Mouse (Mus musculus): ENCODE results near the gene Epm2a. TPM values are rescaled to one million over a fixed set of nuclear protein-coding genes. Genes with fewer than 3 reads are reported as not detected.

Gene Epm2a
- polyA plus RNA-seq, 2 experiments = 0.54 to 2.0 TPM

GRCm38 (mm10) chr10:11457445-11457844, 114.2 kb downstream of the Epm2a start:
- no peak overlapping the region for H3K4me2 ChIP-seq (replicated peaks; ENCODE audit: low read depth, low read length, severe bottlenecking)
- H3K9me3 ChIP-seq (ENCODE audit: control insufficient read depth, low read length) = no peaks in the 10 kb centered on the region
- ATAC-seq (ENCODE audit: low FRiP score, low read depth) (no peak), DNase-seq (ENCODE audit: low spot score) (no peak)
- H3K9ac ChIP-seq (ENCODE audit: low read depth, low read length, severe bottlenecking) = no peak overlapping the region
- H3K4me1 ChIP-seq (ENCODE audit: control insufficient read depth, insufficient read depth, low read length) = no peaks in the 10 kb centered on the region
- TF ChIP-seq POLR2A (IDR thresholded peaks at IDR 0.05; ENCODE audit: borderline replicate concordance, extremely low read depth, insufficient read depth, insufficient read length) = no peak
- no peak overlapping the region for H3K4me3 ChIP-seq (replicated peaks; ENCODE audit: low read length)
- WGBS = 28% methylated on average over 1 of the region's 1 CpGs
- no peak overlapping the region for H3K27ac ChIP-seq (replicated peaks; ENCODE audit: low read depth, low read length)
- no peaks in the 10 kb centered on the region for H3K36me3 ChIP-seq (ENCODE audit: control insufficient read depth, insufficient read depth, low read length)
- no peaks in the 10 kb centered on the region for H3K27me3 ChIP-seq (ENCODE audit: control insufficient read depth, insufficient read depth, low read length)

GRCm38 (mm10) chr10:11491956-11492355, 148.8 kb downstream of the Epm2a start:
- Histone ChIP-seq H3K4me1 (ENCODE audit: control insufficient read depth, insufficient read depth, low read length) (no peaks in the 10 kb centered on the region), H3K4me2 (replicated peaks; ENCODE audit: low read depth, low read length, severe bottlenecking) (no peak overlapping the region), H3K27ac (replicated peaks; ENCODE audit: low read depth, low read length) (no peak overlapping the region), H3K9me3 (ENCODE audit: control insufficient read depth, low read length) (peaks cover 11% of the 10 kb centered on the region), H3K4me3 (replicated peaks; ENCODE audit: low read length) (no peak overlapping the region), H3K9ac (ENCODE audit: low read depth, low read length, severe bottlenecking) (no peak overlapping the region), H3K36me3 (ENCODE audit: control insufficient read depth, insufficient read depth, low read length) (no peaks in the 10 kb centered on the region), H3K27me3 (ENCODE audit: control insufficient read depth, insufficient read depth, low read length) (no peaks in the 10 kb centered on the region)
- ATAC-seq (ENCODE audit: low FRiP score, low read depth) = peak; percentile 95
- WGBS = 44% methylated on average over 28 of the region's 28 CpGs
- TF ChIP-seq POLR2A (IDR thresholded peaks at IDR 0.05; ENCODE audit: borderline replicate concordance, extremely low read depth, insufficient read depth, insufficient read length) = no peak
- DNase-seq (ENCODE audit: low spot score) = peak; percentile 83

Other genes starting within 250 kb of the Epm2a start
- gene Shprh, start 194.0 kb upstream of the Epm2a start, polyA plus RNA-seq (2012; rRNA removed) = 12.2 and 12.5 TPM in 2 replicates
- gene Shprh, start 194.0 kb upstream of the Epm2a start, polyA plus RNA-seq (2014; fragmentation: Nextera tagmentation; extraction: Ambion mirVana) = 19.3 and 22.9 TPM in 2 replicates
- gene Fbxo30, start 62.1 kb upstream of the Epm2a start, polyA plus RNA-seq (2012; rRNA removed) = 9.9 and 11.2 TPM in 2 replicates
- gene Fbxo30, start 62.1 kb upstream of the Epm2a start, polyA plus RNA-seq (2014; fragmentation: Nextera tagmentation; extraction: Ambion mirVana) = 23.7 and 25.9 TPM in 2 replicates